Mouse (Mus musculus): Measurements from ENCODE around the gene Atoh8.
A peak's percentile ranks its signal among the peaks of the same experiment; 100 is the strongest.

Gene Atoh8

DNA sequence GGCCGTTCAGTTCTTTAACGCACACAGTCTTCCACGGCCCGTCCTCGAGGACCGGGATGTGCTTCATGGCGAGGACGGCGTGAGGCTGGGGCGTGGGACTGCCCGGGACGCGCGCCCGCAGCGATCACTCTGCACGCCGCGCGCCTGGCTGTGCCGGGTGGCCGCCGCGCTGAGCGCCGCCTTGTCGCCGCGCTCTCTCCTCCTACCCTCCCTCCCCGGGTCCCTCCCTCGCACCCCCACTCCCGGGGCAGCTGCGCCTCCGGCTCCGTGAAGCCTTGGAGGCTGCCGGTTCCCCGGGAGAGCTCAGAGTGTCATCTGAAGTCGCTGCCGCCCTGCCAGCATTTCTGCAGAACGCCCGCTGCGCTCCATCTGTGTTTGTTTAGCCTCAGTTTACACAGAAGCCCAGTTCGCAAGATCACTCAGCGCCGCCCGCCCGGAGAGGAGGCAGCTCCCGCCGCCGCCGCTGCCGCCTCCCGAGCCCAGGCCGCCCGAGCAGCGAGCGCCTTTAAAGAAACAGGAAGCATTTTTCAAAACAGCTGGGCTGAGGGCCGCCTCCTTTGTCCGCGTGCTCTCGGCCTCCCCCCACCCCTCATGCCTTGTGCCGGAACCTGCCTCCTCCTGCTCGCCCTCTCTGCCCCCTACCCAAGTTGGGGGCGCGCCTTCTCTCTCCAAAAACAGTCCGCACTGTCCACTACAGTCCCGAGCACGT lies at the start of gene Atoh8:
Gene Atoh8, minus strand, starts transcription at position 480 of the 709 bp plus-strand sequence.
- DNase-seq (ENCODE audit: low spot score in 2 of 2), result peak in 1 of 2 experiments; percentile 22

GRCm38 (mm10) chr6:72283914-72284313 lies 48.5 kb upstream of the Atoh8 start:
- DNase-seq (ENCODE audit: low spot score in 2 of 2), result peak in 1 of 2 experiments; percentile 11

DNA sequence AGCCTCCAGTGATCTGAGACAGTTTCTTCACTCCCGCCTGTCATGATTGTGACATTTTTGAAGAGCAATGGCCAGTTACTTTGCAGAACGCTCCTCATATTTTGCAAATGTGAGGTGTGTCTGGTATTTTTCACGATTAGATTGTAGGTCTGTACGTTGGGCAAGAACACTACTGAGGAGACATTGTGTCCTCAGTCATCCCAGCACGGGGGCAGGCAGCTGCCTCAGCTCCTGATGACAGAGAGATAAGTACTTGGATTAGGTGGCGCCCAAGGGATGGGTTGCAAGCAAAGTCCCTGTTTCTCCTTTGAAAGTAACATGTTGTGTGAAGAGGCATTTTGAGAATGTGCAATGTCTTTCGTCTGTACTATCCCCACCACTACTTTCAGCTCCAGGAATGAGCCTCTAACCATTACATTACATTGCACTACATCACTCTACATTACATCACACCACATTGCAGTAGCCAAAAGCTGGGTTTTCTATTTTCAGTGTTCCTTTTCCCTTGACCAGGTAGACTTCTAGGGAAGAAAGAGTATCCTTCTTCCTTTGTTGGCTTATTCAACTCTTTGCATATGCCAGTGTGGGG lies 45.1 kb upstream of the Atoh8 start:
- DNase-seq (ENCODE audit: low spot score in 2 of 2), result no peak

- DNase-seq (ENCODE audit: low spot score in 2 of 2), result no peak
Measured at GRCm38 (mm10) chr6:72279505-72279904, 44.1 kb upstream of the Atoh8 start.

DNA sequence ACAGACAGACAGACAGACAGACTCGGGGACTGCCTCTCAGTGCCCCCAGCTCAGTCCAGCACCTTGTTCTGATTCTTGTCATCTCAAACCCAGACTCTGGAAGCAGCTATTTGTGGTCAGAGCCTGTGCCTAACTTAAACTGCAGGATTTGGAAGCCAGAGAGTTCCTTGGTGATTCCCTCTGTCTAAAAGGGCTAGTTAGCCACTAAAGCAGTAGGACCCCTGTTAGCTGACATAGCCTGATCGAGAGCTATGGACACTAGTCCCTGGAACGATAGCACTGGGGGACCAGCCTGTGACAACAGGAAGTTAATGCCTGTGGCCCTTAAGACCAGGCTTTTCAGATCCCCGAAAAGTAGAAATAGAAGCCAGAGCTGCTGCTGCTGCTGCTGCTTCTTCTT lies 43.5 kb upstream of the Atoh8 start:
- no peak for DNase-seq (ENCODE audit: low spot score in 2 of 2)

DNA sequence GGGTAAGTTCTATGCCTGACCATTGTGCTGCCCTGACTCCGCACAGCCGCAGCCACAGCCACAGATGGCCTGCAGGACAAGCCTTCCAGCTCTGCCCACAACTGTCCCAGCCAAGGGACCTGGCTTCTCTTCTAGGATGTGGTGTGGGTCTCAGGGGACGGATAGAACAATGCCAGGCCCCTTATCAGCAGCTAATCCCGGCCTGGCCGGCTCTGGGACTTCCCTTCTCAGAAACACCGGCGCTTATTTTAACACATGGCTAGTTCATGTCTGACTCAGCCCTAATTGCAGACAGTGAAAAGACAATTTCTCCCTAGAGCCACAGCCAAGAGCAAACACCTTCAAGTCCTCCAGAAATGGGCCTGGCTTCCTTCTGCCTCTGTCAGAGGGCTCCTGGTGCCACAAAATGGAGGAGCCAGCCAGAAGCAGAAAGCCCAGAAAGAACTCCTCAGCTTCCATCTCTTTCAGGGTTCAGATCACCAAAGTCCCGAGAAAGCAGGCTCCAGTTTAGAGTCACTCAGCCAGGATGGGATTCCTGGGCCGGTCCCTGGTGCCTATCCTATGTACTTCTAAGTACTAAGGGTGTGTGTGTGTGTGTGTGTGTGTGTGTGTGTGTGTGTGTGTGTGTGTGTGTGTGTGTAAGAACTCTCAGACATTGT lies 42.3 kb upstream of the Atoh8 start:
- no peak for DNase-seq (ENCODE audit: low spot score in 2 of 2)

GRCm38 (mm10) chr6:72276972-72277441 lies 41.6 kb upstream of the Atoh8 start:
- DNase-seq (ENCODE audit: low spot score in 2 of 2), result no peak

GRCm38 (mm10) chr6:72276141-72276540 lies 40.8 kb upstream of the Atoh8 start:
- DNase-seq (ENCODE audit: low spot score in 2 of 2), result no peak

GRCm38 (mm10) chr6:72275527-72275926 lies 40.1 kb upstream of the Atoh8 start:
- no peak for DNase-seq (ENCODE audit: low spot score in 2 of 2)

DNA sequence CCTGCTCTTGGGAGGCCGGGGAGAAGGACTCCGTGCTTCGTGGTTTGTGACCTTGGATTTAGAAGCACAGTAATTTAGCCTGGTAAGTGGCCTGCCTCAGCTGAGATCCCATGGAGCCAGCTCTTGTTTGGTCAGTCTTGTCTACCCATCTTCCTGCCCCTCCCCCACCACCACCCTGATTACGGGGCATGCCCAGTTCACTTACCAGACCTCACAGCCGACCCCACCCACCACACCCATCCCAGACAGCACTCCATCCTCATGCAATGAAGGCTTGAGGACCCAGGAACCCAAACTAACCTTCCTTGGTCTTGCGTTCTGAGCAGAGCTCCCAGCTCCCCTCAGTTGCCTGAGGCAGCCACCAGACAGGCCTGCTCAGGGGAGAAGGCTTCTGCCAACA lies 37.8 kb upstream of the Atoh8 start:
- DNase-seq (ENCODE audit: low spot score in 2 of 2), result no peak

DNA sequence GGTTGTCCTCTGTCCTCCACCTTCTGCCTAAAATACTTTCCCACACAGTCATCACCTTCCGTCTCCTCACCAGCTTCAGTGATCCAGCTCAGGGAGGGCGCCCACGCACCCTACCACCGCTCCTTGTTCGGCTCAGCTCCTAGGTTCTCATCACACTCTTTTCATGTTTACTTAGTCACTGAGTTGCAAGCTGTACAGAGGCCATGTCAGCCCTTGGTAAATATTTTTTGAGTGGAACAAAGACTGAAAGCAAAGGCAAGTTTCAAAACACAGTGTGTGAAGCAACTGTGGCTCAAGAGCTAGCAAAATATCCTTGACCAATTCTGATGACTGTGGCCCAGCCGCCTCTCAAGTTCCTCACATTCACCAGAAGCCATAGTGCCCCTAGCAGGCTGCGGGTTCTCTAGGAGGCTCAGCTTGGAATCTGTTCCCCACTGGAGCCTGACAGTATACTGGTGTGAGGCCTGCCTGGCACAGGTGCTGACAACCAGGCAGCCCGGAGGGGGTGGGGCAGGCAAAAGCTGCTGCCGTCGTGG lies 36.9 kb upstream of the Atoh8 start:
- no peak for DNase-seq (ENCODE audit: low spot score in 2 of 2)

- peak; percentile 23 to 64 for DNase-seq (ENCODE audit: low spot score in 2 of 2)
Measured at GRCm38 (mm10) chr6:72270952-72271519, 35.7 kb upstream of the Atoh8 start.

- no peak for DNase-seq (ENCODE audit: low spot score in 2 of 2)
Measured at GRCm38 (mm10) chr6:72270258-72270657, 34.9 kb upstream of the Atoh8 start.

DNA sequence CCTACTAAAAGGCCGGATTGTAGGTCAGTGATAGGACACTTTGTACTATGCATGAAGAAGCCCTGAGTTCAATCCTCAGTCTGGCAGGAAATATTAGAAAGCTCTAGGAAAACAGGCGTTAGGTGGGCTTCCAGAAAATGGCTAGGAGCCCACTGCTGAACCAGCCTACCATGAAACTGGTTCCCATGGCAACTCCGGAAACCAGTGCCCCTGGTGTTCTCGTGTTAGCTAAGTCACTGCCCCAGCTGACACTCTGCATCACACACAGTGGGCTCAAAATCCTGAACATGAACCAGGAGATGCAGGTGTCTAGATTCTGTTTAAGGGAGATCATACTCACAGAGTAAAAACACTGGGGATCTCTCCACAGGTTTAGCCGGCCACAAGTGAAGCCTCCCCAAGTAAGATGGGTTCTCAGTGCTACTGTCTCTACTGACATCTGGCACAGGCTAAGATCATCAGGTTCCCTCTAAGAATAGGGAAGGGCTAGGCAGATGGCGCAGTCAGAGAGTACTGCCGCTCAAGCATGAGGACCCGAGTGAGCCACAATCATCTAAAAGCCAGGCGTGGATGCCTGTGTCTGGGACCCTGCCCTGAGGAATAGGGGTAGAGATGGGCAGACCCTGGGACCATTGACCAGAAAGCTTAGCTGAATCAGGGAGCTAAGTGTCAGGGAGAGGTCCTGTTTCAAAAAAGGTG lies 32.9 kb upstream of the Atoh8 start:
- DNase-seq (ENCODE audit: low spot score in 2 of 2), result no peak

DNA sequence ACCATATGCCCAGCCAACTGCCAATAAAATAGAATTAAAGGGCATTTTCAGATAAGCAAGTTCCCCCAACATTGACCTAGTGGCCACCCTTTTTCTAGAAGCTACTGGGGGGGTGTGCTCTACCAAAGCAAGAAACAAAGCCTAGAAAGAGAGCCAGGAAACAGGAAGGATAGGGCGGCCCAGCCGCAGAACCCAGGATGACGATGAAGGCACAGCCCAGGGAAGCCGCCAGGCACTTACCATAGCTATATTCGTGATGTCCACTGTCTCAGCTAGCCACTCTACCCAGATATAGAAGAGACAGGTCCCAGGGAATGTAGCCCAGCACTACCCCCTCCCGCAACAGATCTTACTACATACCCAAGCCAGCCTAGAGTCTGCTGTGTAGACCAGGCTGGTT lies 30.3 kb upstream of the Atoh8 start:
- no peak for DNase-seq (ENCODE audit: low spot score in 2 of 2)

DNA sequence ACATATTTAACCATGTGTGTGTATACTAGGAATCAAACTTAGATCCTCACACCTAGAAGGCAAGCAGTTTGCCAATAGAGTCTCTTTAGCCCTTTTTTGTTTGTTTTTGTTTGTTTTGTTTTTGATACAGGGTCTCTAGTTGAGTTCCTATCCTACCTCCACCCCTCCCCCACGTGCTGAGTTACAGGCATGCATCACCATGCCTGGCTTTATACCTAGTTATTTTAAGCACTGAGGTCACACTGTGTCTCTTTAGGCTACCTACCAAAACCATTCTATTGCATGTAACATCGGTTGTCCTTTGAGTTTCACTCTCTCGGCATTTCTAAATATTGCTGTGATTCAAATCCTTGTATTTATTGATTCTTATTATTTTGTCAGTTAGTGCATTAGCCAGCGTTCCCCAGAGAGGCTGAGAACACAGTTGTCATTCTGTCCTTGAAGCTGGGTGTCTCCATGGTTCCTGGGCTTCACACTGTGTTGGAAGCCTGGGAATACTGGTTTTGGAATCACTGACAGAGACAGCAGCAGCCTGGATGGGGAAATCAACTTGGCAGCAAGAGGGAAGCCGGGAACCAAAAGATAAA lies 28.4 kb upstream of the Atoh8 start:
- DNase-seq (ENCODE audit: low spot score in 2 of 2), result no peak

DNA sequence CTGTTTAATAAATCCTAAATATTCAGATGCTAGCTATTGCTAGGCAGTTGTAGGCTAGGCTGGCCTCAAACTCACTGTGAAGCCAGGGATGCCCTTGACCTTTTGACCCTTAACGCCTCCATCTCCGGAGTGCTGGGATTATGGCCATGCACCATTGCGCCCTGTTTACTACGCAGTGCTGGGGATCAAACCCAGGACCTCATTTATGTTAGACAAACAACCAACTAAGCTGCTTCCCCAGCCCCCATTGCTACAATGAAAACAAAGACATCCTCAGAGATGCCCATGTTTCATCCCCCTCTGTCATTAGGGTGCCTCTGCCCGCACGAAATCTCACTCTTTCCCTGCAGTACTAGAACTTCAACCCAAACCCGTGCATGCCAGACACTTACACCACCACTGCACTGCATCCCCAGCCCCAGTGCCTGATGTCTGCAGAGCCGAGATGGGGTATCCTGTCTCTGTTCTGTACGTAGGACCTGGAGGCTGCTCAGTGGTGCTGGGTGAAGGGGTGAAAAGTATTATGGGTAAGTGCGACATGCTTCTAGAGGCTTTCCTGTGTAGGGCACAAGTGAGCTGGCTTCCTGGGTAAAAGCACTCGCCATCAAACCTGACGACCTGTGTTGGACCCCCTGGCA lies 26.4 kb upstream of the Atoh8 start:
- DNase-seq (ENCODE audit: low spot score in 2 of 2), result no peak

GRCm38 (mm10) chr6:72260981-72261682 lies 25.8 kb upstream of the Atoh8 start:
- DNase-seq (ENCODE audit: low spot score in 2 of 2), result peak in 1 of 2 experiments; percentile 83

- DNase-seq (ENCODE audit: low spot score in 2 of 2), result no peak
Measured at GRCm38 (mm10) chr6:72259474-72259873, 24.1 kb upstream of the Atoh8 start.

DNA sequence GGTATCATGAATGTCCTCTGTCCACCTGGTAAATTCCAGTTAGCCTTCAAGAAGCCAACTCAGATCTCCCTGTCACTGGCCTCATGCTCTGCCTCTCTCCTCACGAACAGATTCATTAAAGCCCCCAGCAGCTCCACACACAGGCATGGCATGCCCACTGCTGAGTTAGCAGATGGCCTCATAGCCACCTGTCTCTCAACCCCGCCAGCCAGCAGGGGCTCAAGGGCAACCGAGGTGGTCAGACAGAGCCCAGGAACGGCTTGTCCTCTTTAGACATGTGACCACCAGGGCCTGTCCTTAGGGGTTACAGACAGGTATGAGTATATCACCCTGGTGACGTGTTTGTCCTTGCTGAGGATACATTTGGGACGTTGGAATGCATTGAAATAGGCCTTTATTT lies 19.9 kb upstream of the Atoh8 start:
- DNase-seq (ENCODE audit: low spot score in 2 of 2), result no peak
